Mouse (Mus musculus): ENCODE measurements at regions not wholly inside any gene's neighbourhood (a gene's known extent, or its start where the extent isn't known, plus 50 kb on each side); places are given as distances from the start of the nearest gene placed in this dataset.

- TF ChIP-seq CTCF (IDR thresholded peaks at IDR 0.05; ENCODE audit: low read depth) (no peak), EP300 (IDR thresholded peaks at IDR 0.05; ENCODE audit: low read depth) (no peak)
Measured at GRCm38 (mm10) chr5:77499949-77500460, 92.2 kb upstream of the Igfbp7 start.

All from liver, postnatal 0 days (tissue).